Mouse (Mus musculus): ENCODE results near the gene Slc12a5. TPM values are rescaled to one million over a fixed set of nuclear protein-coding genes. Genes with fewer than 3 reads are reported as not detected.

Slc12a5 gene
- total and polyA plus RNA-seq, 2 experiments from 2014 or later, result 71.0 to 257 TPM

- Histone ChIP-seq H3K9me3 (ENCODE audit: low read length) (no peaks in the 10 kb centered on the region), H3K27me3 (ENCODE audit: insufficient read depth, low read length) (no peaks in the 10 kb centered on the region), H3K4me1 (ENCODE audit: insufficient read depth, low read length) (peaks cover 2% of the 10 kb centered on the region; the same call in 1 of the 2 replicates), H3K4me3 (ENCODE audit: low read length) (no peak overlapping the region), H3K4me2 (ENCODE audit: low read depth, low read length) (no peak overlapping the region), H3K27ac (no peak overlapping the region), H3K9ac (replicated peaks; ENCODE audit: low read length) (no peak overlapping the region), H3K36me3 (ENCODE audit: insufficient read depth, low read length) (no peaks in the 10 kb centered on the region)
- TF ChIP-seq CTCF (IDR thresholded peaks at IDR 0.05; ENCODE audit: low read depth), result no peak
- no peak for DNase-seq (ENCODE audit: low spot score)
- no peak for ATAC-seq
- 63% methylated on average over 10 of the region's 10 CpGs for WGBS
Observed at GRCm38 (mm10) chr2:164917371-164917770, 43.2 kb upstream of the Slc12a5 start.

GRCm38 (mm10) chr2:164918325-164918724 lies 42.3 kb upstream of the Slc12a5 start:
- H3K27me3 ChIP-seq (ENCODE audit: insufficient read depth, low read length), result no peaks in the 10 kb centered on the region
- H3K4me3 ChIP-seq (ENCODE audit: low read length), result no peak overlapping the region
- no peak overlapping the region for H3K9ac ChIP-seq (replicated peaks; ENCODE audit: low read length)
- ATAC-seq (no peak), DNase-seq (ENCODE audit: low spot score) (peak; percentile 63)
- H3K36me3 ChIP-seq (ENCODE audit: insufficient read depth, low read length), result no peaks in the 10 kb centered on the region
- H3K4me2 ChIP-seq (ENCODE audit: low read depth, low read length), result no peak overlapping the region
- H3K9me3 ChIP-seq (ENCODE audit: low read length), result no peaks in the 10 kb centered on the region
- 61% methylated on average over 4 of the region's 5 CpGs for WGBS
- TF ChIP-seq CTCF (IDR thresholded peaks at IDR 0.05; ENCODE audit: low read depth), result peak; percentile 63
- no peaks in the 10 kb centered on the region for H3K4me1 ChIP-seq (ENCODE audit: insufficient read depth, low read length)
- no peak overlapping the region for H3K27ac ChIP-seq

GRCm38 (mm10) chr2:164921984-164922383 lies 38.6 kb upstream of the Slc12a5 start:
- WGBS, result 53% methylated on average over 7 of the region's 7 CpGs
- Histone ChIP-seq H3K4me3 (ENCODE audit: low read length) (no peak overlapping the region), H3K4me2 (ENCODE audit: low read depth, low read length) (no peak overlapping the region), H3K36me3 (ENCODE audit: insufficient read depth, low read length) (no peaks in the 10 kb centered on the region), H3K9me3 (ENCODE audit: low read length) (no peaks in the 10 kb centered on the region), H3K27ac (no peak overlapping the region), H3K9ac (replicated peaks; ENCODE audit: low read length) (no peak overlapping the region), H3K27me3 (ENCODE audit: insufficient read depth, low read length) (no peaks in the 10 kb centered on the region), H3K4me1 (ENCODE audit: insufficient read depth, low read length) (no peaks in the 10 kb centered on the region)
- TF ChIP-seq CTCF (IDR thresholded peaks at IDR 0.05; ENCODE audit: low read depth), result no peak
- no peak; the same call in 1 of the 2 replicates for ATAC-seq
- peak; percentile 9 for DNase-seq (ENCODE audit: low spot score)

- no peak overlapping the region for H3K4me2 ChIP-seq (ENCODE audit: low read depth, low read length)
- DNase-seq (ENCODE audit: low spot score) (no peak), ATAC-seq (no peak)
- 43% methylated on average over 4 of the region's 4 CpGs for WGBS
- no peaks in the 10 kb centered on the region for H3K36me3 ChIP-seq (ENCODE audit: insufficient read depth, low read length)
- no peaks in the 10 kb centered on the region for H3K9me3 ChIP-seq (ENCODE audit: low read length)
- H3K9ac ChIP-seq (replicated peaks; ENCODE audit: low read length), result 0 out of 2 replicates have a peak overlapping the region, but pooled peaks have one; percentile 0
- no peak for TF ChIP-seq CTCF (IDR thresholded peaks at IDR 0.05; ENCODE audit: low read depth)
- no peak overlapping the region for H3K4me3 ChIP-seq (ENCODE audit: low read length)
- no peaks in the 10 kb centered on the region for H3K27me3 ChIP-seq (ENCODE audit: insufficient read depth, low read length)
- H3K27ac ChIP-seq, result no peak overlapping the region
- no peaks in the 10 kb centered on the region for H3K4me1 ChIP-seq (ENCODE audit: insufficient read depth, low read length)
Observed at GRCm38 (mm10) chr2:164923291-164923690, 37.3 kb upstream of the Slc12a5 start.

- no peaks in the 10 kb centered on the region for H3K9me3 ChIP-seq (ENCODE audit: low read length)
- no peaks in the 10 kb centered on the region for H3K27me3 ChIP-seq (ENCODE audit: insufficient read depth, low read length)
- WGBS, result 28% methylated on average over 11 of the region's 11 CpGs
- no peak overlapping the region for H3K9ac ChIP-seq (replicated peaks; ENCODE audit: low read length)
- H3K4me2 ChIP-seq (ENCODE audit: low read depth, low read length), result no peak overlapping the region
- H3K27ac ChIP-seq, result no peak overlapping the region
- no peaks in the 10 kb centered on the region for H3K4me1 ChIP-seq (ENCODE audit: insufficient read depth, low read length)
- no peaks in the 10 kb centered on the region for H3K36me3 ChIP-seq (ENCODE audit: insufficient read depth, low read length)
- DNase-seq (ENCODE audit: low spot score), result peak; percentile 89
- peak; percentile 93 for TF ChIP-seq CTCF (IDR thresholded peaks at IDR 0.05; ENCODE audit: low read depth)
- no peak overlapping the region for H3K4me3 ChIP-seq (ENCODE audit: low read length)
- ATAC-seq, result peak; percentile 64
Observed at GRCm38 (mm10) chr2:164924100-164924857, 36.3 kb upstream of the Slc12a5 start.

- no peaks in the 10 kb centered on the region for H3K36me3 ChIP-seq (ENCODE audit: insufficient read depth, low read length)
- H3K27me3 ChIP-seq (ENCODE audit: insufficient read depth, low read length), result no peaks in the 10 kb centered on the region
- DNase-seq (ENCODE audit: low spot score) (no peak), ATAC-seq (no peak)
- 57% methylated on average over 11 of the region's 11 CpGs for WGBS
- H3K27ac ChIP-seq, result no peak overlapping the region
- no peak overlapping the region for H3K9ac ChIP-seq (replicated peaks; ENCODE audit: low read length)
- no peak overlapping the region for H3K4me2 ChIP-seq (ENCODE audit: low read depth, low read length)
- no peaks in the 10 kb centered on the region for H3K4me1 ChIP-seq (ENCODE audit: insufficient read depth, low read length)
- no peak for TF ChIP-seq CTCF (IDR thresholded peaks at IDR 0.05; ENCODE audit: low read depth)
- H3K9me3 ChIP-seq (ENCODE audit: low read length), result no peaks in the 10 kb centered on the region
- H3K4me3 ChIP-seq (ENCODE audit: low read length), result no peak overlapping the region
Observed at GRCm38 (mm10) chr2:164930706-164931581, 29.7 kb upstream of the Slc12a5 start.

Data from hindbrain, postnatal 0 days (tissue).